Mouse (Mus musculus): ENCODE measurements at regions not wholly inside any gene's neighbourhood (a gene's known extent, or its start where the extent isn't known, plus 50 kb on each side); places are given as distances from the start of the nearest gene placed in this dataset.

GRCm38 (mm10) chr16:57823329-57823728 is 68.8 kb upstream of the Col8a1 start:
- Histone ChIP-seq H3K9ac (no peak overlapping the region), H3K36me3 (no peaks in the 10 kb centered on the region), H3K4me2 (replicated peaks) (no peak overlapping the region), H3K27ac (replicated peaks) (no peak overlapping the region), H3K4me1 (no peaks in the 10 kb centered on the region), H3K4me3 (replicated peaks) (no peak overlapping the region), H3K9me3 (replicated peaks) (no peaks in the 10 kb centered on the region), H3K27me3 (no peaks in the 10 kb centered on the region)
- WGBS = 30% methylated on average over 3 of the region's 3 CpGs
- ATAC-seq (ENCODE audit: insufficient number of reproducible peaks, low FRiP score, low TSS enrichment, low read depth) = no peak

- Histone ChIP-seq H3K9ac (no peak overlapping the region), H3K27me3 (no peaks in the 10 kb centered on the region), H3K4me3 (replicated peaks) (no peak overlapping the region), H3K27ac (replicated peaks) (no peak overlapping the region), H3K36me3 (no peaks in the 10 kb centered on the region), H3K4me2 (replicated peaks) (no peak overlapping the region), H3K4me1 (no peaks in the 10 kb centered on the region), H3K9me3 (replicated peaks) (no peaks in the 10 kb centered on the region)
- ATAC-seq (ENCODE audit: insufficient number of reproducible peaks, low FRiP score, low TSS enrichment, low read depth) = no peak
Measured at GRCm38 (mm10) chr16:57845416-57845815, 90.9 kb upstream of the Col8a1 start.

DNA sequence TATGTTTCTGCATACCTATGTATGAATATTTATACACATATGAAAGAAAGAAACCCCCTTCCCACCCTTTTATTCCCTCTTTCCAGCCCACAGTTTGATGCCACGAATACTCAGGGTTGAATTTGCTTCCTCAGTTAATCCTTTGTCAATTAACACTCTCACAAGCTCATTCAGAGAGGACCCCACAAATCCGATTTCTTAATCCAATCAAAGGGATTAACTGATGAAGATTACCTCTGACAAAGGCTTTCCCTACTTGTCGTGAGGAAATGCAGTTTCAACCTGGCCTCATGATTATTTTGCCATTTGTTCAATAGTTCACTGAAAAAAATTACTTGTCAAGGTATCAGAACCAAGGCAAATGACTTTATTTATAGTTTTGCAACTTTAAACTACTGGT is 91.8 kb upstream of the Col8a1 start:
- no peak overlapping the region for H3K9ac ChIP-seq
- H3K9me3 ChIP-seq (replicated peaks) = no peaks in the 10 kb centered on the region
- ATAC-seq (ENCODE audit: insufficient number of reproducible peaks, low FRiP score, low TSS enrichment, low read depth) = no peak
- no peaks in the 10 kb centered on the region for H3K27me3 ChIP-seq
- no peaks in the 10 kb centered on the region for H3K36me3 ChIP-seq
- no peak overlapping the region for H3K27ac ChIP-seq (replicated peaks)
- no peaks in the 10 kb centered on the region for H3K4me1 ChIP-seq
- WGBS = 19% methylated on average over 3 of the region's 3 CpGs
- H3K4me2 ChIP-seq (replicated peaks) = no peak overlapping the region
- no peak overlapping the region for H3K4me3 ChIP-seq (replicated peaks)

GRCm38 (mm10) chr16:57851854-57852253 is 97.3 kb upstream of the Col8a1 start:
- Histone ChIP-seq H3K4me3 (replicated peaks) (no peak overlapping the region), H3K4me1 (no peaks in the 10 kb centered on the region), H3K4me2 (replicated peaks) (no peak overlapping the region), H3K27me3 (no peaks in the 10 kb centered on the region), H3K27ac (replicated peaks) (no peak overlapping the region), H3K9ac (no peak overlapping the region), H3K36me3 (no peaks in the 10 kb centered on the region), H3K9me3 (replicated peaks) (no peaks in the 10 kb centered on the region)
- ATAC-seq (ENCODE audit: insufficient number of reproducible peaks, low FRiP score, low TSS enrichment, low read depth) = no peak
- 48% methylated on average over 2 of the region's 2 CpGs for WGBS

- 45% methylated on average over 3 of the region's 3 CpGs for WGBS
- no peaks in the 10 kb centered on the region for H3K36me3 ChIP-seq
- no peak overlapping the region for H3K27ac ChIP-seq (replicated peaks)
- no peaks in the 10 kb centered on the region for H3K4me1 ChIP-seq
- H3K9ac ChIP-seq = no peak overlapping the region
- no peak overlapping the region for H3K4me3 ChIP-seq (replicated peaks)
- ATAC-seq (ENCODE audit: insufficient number of reproducible peaks, low FRiP score, low TSS enrichment, low read depth) = no peak
- no peaks in the 10 kb centered on the region for H3K9me3 ChIP-seq (replicated peaks)
- H3K4me2 ChIP-seq (replicated peaks) = no peak overlapping the region
- no peaks in the 10 kb centered on the region for H3K27me3 ChIP-seq
Measured at GRCm38 (mm10) chr16:57852838-57853460, 98.4 kb upstream of the Col8a1 start.

DNA sequence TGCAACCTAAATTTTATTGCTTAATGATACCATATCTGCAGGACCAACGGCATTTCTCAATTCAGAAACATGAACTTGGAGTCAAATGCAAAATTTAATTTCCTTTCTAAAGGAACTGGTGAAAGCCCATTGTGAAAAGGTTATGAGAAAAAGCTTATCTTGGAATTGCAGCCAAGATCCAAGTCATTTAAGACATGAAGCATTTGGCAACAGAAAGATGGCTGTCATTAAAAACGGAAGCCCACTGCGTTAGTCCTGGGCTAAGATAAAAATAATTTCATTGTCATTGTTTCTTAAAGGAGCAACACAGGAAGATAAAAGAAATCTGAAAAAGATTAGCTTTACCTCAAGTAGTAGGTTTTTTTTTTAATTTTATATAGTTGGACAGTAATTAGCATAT is 99.2 kb upstream of the Col8a1 start:
- Histone ChIP-seq H3K9ac (no peak overlapping the region), H3K27ac (replicated peaks) (no peak overlapping the region), H3K9me3 (replicated peaks) (no peaks in the 10 kb centered on the region), H3K36me3 (no peaks in the 10 kb centered on the region), H3K4me2 (replicated peaks) (no peak overlapping the region), H3K4me3 (replicated peaks) (no peak overlapping the region), H3K4me1 (peaks cover 8% of the 10 kb centered on the region), H3K27me3 (no peaks in the 10 kb centered on the region)
- 70% methylated on average over 3 of the region's 3 CpGs for WGBS
- no peak for ATAC-seq (ENCODE audit: insufficient number of reproducible peaks, low FRiP score, low TSS enrichment, low read depth)

DNA sequence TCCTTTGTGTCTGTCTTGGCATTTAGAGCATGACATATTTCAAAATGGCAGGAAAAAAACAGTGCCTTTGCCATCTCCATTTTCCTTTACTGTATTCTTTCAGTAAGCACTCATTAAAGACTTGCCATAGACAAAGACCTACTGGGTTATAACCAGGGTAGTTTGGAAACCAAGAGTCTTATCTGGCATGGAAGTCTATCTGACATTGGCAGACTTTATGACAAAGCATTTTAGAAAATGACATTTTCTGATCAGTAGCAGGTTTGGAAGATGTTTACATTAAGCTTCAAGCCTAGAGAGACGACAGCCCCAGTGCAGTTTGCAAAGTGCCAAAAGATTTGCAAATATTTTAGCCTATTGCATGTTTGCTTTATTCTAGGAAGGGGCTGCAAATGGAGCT is 102.5 kb upstream of the Col8a1 start:
- Histone ChIP-seq H3K36me3 (no peaks in the 10 kb centered on the region), H3K27ac (replicated peaks) (no peak overlapping the region), H3K9ac (no peak overlapping the region), H3K9me3 (replicated peaks) (no peaks in the 10 kb centered on the region), H3K27me3 (no peaks in the 10 kb centered on the region), H3K4me3 (replicated peaks) (no peak overlapping the region), H3K4me1 (peaks cover 10% of the 10 kb centered on the region), H3K4me2 (replicated peaks) (no peak overlapping the region)
- 29% methylated on average over 1 of the region's 1 CpGs for WGBS
- no peak for ATAC-seq (ENCODE audit: insufficient number of reproducible peaks, low FRiP score, low TSS enrichment, low read depth)

DNA sequence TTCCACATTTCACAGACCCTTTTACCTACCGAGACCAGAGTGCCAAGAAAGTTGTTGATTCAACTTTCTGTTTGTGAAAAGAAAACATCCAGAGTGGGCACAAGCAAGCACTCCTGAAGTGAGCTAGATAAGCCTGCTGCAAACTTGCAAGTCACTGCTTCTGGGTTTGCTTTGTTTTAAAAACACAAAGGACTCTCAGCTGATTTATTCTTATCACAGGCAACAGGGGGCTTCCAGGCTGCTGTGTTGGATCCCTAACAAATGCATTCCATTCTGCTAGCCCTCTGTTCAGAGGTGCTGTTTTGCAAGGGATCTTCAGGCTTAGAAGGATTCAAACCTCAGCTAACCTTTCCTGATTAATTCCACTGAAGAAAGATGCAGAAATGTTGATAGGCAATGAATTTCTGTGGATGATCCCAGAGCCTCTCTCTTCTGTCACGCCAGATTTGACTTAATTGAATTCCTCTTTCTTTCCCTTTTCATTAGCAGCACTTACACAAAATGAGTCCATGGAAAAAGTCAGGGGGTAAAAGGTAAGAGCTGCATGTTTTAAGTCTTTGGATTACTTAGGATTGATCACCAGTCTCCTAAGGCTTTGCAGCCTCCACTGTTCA is 103.7 kb upstream of the Col8a1 start:
- peaks cover 10% of the 10 kb centered on the region for H3K4me1 ChIP-seq
- no peak overlapping the region for H3K27ac ChIP-seq (replicated peaks)
- 13% methylated on average over 2 of the region's 2 CpGs for WGBS
- H3K9ac ChIP-seq = no peak overlapping the region
- no peak overlapping the region for H3K4me3 ChIP-seq (replicated peaks)
- no peaks in the 10 kb centered on the region for H3K9me3 ChIP-seq (replicated peaks)
- no peak for ATAC-seq (ENCODE audit: insufficient number of reproducible peaks, low FRiP score, low TSS enrichment, low read depth)
- H3K36me3 ChIP-seq = no peaks in the 10 kb centered on the region
- H3K27me3 ChIP-seq = no peaks in the 10 kb centered on the region
- no peak overlapping the region for H3K4me2 ChIP-seq (replicated peaks)

GRCm38 (mm10) chr16:57858765-57859201 is 104.2 kb upstream of the Col8a1 start:
- Histone ChIP-seq H3K4me3 (replicated peaks) (no peak overlapping the region), H3K36me3 (no peaks in the 10 kb centered on the region), H3K27ac (replicated peaks) (no peak overlapping the region), H3K27me3 (no peaks in the 10 kb centered on the region), H3K9me3 (replicated peaks) (no peaks in the 10 kb centered on the region), H3K9ac (no peak overlapping the region), H3K4me2 (replicated peaks) (no peak overlapping the region), H3K4me1 (peaks cover 10% of the 10 kb centered on the region)
- 12% methylated on average over 7 of the region's 7 CpGs for WGBS
- ATAC-seq (ENCODE audit: insufficient number of reproducible peaks, low FRiP score, low TSS enrichment, low read depth) = peak; percentile 7; the same call in 1 of the 2 replicates

DNA sequence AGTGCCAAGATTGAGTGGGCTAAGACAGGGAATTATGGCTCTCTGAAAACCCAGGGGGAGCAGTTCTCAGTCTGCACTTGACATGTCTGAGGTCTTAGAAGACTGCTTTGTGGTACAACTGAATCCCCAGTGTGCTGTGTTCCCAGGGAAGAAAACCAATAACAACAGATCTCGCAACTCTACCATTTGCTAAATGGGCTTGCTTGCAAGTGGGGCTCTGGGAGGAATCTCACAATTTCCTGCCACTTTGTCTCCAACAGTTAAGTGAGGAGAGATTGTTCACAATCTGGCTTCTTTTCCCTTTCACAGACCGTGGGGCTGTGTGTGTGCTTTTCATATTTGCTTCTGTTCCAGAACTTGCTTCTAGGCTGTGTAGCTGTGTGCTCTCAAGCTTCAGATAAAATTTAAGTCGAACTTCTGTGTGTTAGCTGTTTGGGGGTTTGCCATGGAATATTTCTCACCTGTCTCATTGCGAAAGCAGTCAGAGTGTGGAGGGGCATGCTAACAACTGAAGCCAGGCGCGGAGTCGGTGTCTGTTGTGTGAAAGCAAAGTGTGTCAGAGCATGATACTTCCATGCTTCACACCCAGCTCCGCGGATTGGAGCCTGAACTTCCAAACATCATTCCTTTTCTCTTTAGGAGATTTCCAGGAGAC is 108.8 kb upstream of the Col8a1 start:
- Histone ChIP-seq H3K27me3 (no peaks in the 10 kb centered on the region), H3K9ac (no peak overlapping the region), H3K4me3 (replicated peaks) (no peak overlapping the region), H3K36me3 (no peaks in the 10 kb centered on the region), H3K9me3 (replicated peaks) (no peaks in the 10 kb centered on the region), H3K4me2 (replicated peaks) (no peak overlapping the region), H3K27ac (replicated peaks) (no peak overlapping the region), H3K4me1 (peaks cover 7% of the 10 kb centered on the region)
- no peak for ATAC-seq (ENCODE audit: insufficient number of reproducible peaks, low FRiP score, low TSS enrichment, low read depth)
- WGBS = 78% methylated on average over 9 of the region's 9 CpGs

GRCm38 (mm10) chr16:57876857-57877256 is 122.3 kb upstream of the Col8a1 start:
- Histone ChIP-seq H3K4me3 (replicated peaks) (no peak overlapping the region), H3K9me3 (replicated peaks) (no peaks in the 10 kb centered on the region), H3K36me3 (no peaks in the 10 kb centered on the region), H3K9ac (no peak overlapping the region), H3K4me1 (no peaks in the 10 kb centered on the region), H3K27ac (replicated peaks) (no peak overlapping the region), H3K4me2 (replicated peaks) (no peak overlapping the region), H3K27me3 (no peaks in the 10 kb centered on the region)
- WGBS = 89% methylated on average over 4 of the region's 4 CpGs
- peak; percentile 65; the same call in 1 of the 2 replicates for ATAC-seq (ENCODE audit: insufficient number of reproducible peaks, low FRiP score, low TSS enrichment, low read depth)
